Mouse (Mus musculus): ENCODE measurements around the gene Spag6l. TPM values are rescaled to one million over a fixed set of nuclear protein-coding genes. Genes with fewer than 3 reads are reported as not detected.
"Not testable (repeated sequence)": the region's sequence is repeated elsewhere in the genome, so short reads cannot be mapped to it uniquely, and the experiment has no call there.

Gene Spag6l
- 0.25 and 0.51 TPM in 2 replicates for polyA plus RNA-seq (2015; fragmentation: Nextera tagmentation; extraction: Ambion mirVana)

DNA sequence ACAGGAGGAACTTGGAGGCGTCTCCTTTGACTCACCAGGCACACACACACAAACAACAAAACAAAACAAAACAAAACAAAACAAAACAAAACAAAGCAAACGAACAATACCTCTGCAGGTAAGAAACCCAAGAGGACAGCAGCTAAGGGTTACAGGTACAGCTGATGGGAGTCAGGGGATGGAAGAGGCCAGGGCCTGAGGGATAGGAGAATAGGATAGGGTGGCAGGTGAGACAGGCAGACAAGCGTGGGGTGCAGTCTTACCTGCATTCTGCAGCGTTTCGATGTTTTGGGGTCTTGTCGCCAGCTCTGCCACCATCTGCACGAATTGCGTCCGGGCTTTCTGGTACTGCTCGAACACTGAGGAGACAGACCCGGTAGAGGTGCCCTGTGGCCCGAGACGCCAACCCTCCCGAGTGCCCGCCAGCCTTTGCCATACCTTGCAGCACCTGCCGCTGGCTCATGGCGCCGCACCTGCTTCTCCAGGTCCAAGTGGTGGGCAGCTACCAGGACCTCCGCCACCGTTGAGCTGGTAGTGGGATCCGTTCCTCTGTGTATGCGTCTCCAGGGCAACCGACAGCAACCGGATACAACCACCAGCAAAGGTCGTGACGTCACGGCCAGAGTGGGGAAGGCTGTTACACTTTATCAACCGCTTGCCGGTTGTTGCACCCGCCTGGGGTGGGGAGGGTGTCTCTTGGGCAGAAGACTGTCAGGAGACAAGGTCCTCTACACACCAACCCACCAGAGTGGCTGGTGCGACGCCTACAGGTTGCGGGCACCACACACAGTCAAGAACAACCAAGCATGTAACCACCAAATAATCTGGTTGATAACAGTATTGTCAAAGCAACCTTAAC, at the start of gene Spag6l:
Spag6l (minus strand) TSS at position 700 of the 859 bp plus-strand sequence.
- Histone ChIP-seq H3K9ac (0 out of 2 replicates have a peak within 1 kb of the TSS, but pooled peaks have one; percentile 1), H3K4me1 (replicated peaks) (peaks cover 8% of the 10 kb centered on the region; the same call in 1 of the 2 replicates), H3K27ac (no peak within 1 kb of the TSS), H3K27me3 (no peaks in the 10 kb centered on the region), H3K36me3 (no peaks in the 10 kb centered on the region), H3K4me2 (peak within 1 kb of the TSS; percentile 92), H3K9me3 (replicated peaks) (no peaks in the 10 kb centered on the region), H3K4me3 (peak within 1 kb of the TSS; percentile 51)
- ATAC-seq (replicated peaks; ENCODE audit: insufficient number of reproducible peaks, insufficient read depth, low FRiP score, low read depth): peak; percentile 64; the same call in 1 of the 2 replicates
- 7% methylated on average over 33 of the region's 33 CpGs for WGBS

DNA sequence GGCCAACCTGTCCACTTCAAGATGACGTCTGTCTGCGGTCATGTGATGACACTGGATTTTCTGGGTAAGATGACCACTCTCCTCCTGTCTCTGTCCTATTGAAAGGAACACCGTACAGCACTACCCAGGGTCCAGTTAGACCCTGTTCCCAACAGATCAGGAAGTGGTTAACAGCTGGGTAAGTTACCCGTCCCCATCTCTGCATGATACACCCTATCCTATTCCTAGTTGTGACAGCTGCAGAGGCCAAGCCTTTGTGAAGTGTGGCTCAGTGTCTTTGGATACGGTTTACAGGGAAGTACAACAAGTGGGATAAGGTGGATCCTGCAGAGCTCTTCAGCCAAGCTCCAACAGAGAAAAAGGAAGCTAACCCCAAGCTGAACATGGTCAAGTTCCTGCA, 49.8 kb upstream of the Spag6l start:
- no peak overlapping the region for H3K4me2 ChIP-seq

DNA sequence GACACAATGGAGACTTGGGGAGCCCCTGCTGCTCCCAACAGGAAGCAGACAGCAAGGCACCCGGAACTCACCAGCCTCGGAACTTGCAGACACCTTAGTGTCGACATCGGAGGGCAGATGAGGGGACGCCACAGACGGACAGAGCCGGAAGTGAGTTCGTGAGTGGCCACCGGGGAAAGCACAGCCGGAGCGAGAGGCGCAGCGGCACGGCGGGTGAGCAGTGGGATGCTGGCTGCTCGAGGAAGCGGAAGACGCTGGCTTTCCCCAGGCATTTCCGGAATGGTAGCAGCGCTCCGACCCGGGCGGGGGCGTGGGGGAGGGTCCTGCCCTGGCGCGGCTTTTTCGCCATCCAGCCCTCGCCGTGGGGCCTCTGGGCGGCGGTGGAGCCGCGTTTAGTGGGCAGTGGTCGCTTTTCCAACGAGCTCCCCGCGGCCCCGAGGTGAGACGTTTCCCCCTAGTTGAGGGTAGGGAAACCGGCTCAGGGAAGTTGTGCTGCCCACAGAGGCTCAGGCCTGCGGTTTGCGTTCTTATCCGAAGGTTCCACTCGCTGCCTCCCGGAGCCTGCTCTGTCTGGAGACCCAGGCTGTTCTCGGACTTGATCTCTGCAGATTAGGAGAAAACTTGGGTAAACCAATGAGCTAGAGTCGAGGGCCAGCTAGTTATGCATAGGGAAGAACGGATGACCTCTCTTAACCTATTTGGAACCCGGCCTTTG, 41.5 kb upstream of the Spag6l start, which contains the start of the genes Top3b and Vpreb1:
Top3b (plus strand) TSS at position 120 of the 715 bp plus-strand sequence.
Vpreb1 (minus strand) TSS at position 227 of the 715 bp plus-strand sequence.
- H3K9ac ChIP-seq: peak within 1 kb of the TSS; percentile 86
- peaks cover 6% of the 10 kb centered on the region for H3K36me3 ChIP-seq
- peak within 1 kb of the TSS; percentile 75 for H3K4me3 ChIP-seq
- H3K4me2 ChIP-seq: peak within 1 kb of the TSS; percentile 59
- peak; percentile 94 for ATAC-seq (replicated peaks; ENCODE audit: insufficient number of reproducible peaks, insufficient read depth, low FRiP score, low read depth)
- no peaks in the 10 kb centered on the region for H3K9me3 ChIP-seq (replicated peaks)
- no peaks in the 10 kb centered on the region for H3K27me3 ChIP-seq
- H3K27ac ChIP-seq: peak within 1 kb of the TSS; percentile 94
- peaks cover 18% of the 10 kb centered on the region for H3K4me1 ChIP-seq (replicated peaks)
- under 1% methylated on average over 49 of the region's 49 CpGs for WGBS

More for the DNA sequence above, 49.8 kb upstream of the Spag6l start:
- 84% methylated on average over 5 of the region's 5 CpGs for WGBS
- Histone ChIP-seq H3K9me3 (replicated peaks) (no peaks in the 10 kb centered on the region), H3K4me1 (replicated peaks) (no peaks in the 10 kb centered on the region), H3K27ac (no peak overlapping the region), H3K27me3 (no peaks in the 10 kb centered on the region), H3K36me3 (peaks cover 85% of the 10 kb centered on the region), H3K9ac (no peak overlapping the region), H3K4me3 (no peak overlapping the region)
- no peak for ATAC-seq (replicated peaks; ENCODE audit: insufficient number of reproducible peaks, insufficient read depth, low FRiP score, low read depth)

DNA sequence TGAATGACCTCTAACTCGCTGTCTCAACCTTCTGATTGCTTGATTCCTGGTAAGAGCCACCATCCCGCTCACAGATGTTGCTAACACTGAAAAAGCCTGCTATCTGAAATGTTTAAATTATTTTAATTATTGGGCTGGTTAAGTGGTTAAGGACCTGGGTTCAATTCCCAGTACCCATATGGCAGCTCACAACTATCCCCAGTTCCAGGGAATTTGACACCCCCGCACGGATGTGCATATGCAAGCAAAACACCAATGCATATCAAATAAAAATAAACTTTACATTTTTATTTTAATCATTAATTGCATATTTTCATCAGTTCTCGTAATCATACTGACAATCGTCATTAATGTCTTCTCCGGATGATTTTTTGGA, 41.0 kb upstream of the Spag6l start:
- no peak for ATAC-seq (replicated peaks; ENCODE audit: insufficient number of reproducible peaks, insufficient read depth, low FRiP score, low read depth)
- Histone ChIP-seq H3K36me3 (peaks cover 3% of the 10 kb centered on the region; the same call in 1 of the 2 replicates), H3K27ac (peak overlapping the region; percentile 94), H3K27me3 (no peaks in the 10 kb centered on the region), H3K9me3 (replicated peaks) (no peaks in the 10 kb centered on the region), H3K4me1 (replicated peaks) (peaks cover 18% of the 10 kb centered on the region), H3K4me3 (peak overlapping the region; percentile 75), H3K4me2 (peak overlapping the region; percentile 59), H3K9ac (peak overlapping the region; percentile 86)
- 39% methylated on average over 7 of the region's 7 CpGs for WGBS

DNA sequence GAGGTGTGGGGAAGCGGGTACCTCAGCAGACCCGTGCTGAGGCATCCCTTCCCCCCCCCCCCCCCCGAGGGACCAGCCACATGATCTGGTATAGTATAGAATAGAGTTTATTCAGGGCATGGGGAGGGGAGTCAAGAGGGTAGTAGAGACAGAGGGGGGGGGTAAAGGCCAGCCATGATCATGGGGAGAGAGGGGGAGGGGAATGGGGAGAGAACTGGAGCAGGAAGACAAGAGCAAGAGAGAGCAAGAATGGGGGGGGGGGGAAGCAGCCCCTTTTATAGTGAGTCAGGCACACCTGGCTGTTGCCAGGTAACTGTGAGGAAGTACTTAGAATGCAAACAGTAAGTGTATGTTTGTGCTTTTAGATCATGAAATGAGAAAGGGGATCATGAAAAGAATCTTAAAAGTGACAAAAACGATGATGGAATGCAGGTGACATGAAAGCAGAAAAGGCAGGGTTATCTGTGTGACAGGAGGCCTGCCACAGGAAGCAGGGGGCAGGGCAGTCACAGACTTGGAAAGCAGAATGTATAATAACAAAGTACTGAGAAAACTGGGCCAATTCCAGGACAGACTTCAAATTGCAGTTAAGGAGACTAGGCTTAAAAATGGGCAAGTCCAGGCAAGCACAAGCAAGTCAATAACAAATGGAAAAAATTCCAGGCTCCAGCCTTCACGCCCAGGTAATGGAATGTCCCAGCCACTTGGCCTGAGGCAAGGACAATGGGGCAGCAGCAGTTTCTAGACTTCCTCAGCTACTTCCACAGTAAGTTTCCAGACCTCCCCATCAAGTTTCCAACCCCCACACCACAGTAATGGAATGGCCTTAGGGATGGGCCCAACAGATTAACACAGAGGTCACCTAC, 36.7 kb upstream of the Spag6l start:
- no peak for ATAC-seq (replicated peaks; ENCODE audit: insufficient number of reproducible peaks, insufficient read depth, low FRiP score, low read depth)
- no peaks in the 10 kb centered on the region for H3K36me3 ChIP-seq
- H3K9me3 ChIP-seq (replicated peaks): no peaks in the 10 kb centered on the region
- H3K4me1 ChIP-seq (replicated peaks): peaks cover 7% of the 10 kb centered on the region
- H3K4me2 ChIP-seq: no peak overlapping the region
- peak overlapping the region; percentile 34 for H3K27ac ChIP-seq
- no peak overlapping the region for H3K9ac ChIP-seq
- H3K4me3 ChIP-seq: no peak overlapping the region
- 40% methylated on average over 4 of the region's 5 CpGs for WGBS
- H3K27me3 ChIP-seq: no peaks in the 10 kb centered on the region

DNA sequence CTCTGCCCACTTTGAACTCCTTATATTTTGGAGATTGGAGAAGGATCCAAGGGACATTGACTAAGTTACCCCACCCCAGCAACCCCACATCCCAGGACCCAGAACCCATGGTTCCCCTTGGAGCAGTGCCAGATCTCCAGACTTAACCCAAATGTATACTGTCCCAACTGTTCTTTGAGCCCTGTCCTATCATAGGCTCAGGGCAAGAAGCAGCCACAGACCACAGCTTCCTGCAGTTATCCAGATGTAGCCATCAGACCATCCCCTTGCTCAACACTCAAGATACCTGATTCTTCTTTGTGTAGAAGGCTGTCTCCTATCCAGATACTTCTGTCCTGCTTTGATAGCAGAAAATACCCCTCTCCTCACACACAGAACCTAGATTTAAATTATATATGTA, 36.0 kb upstream of the Spag6l start:
- H3K36me3 ChIP-seq: no peaks in the 10 kb centered on the region
- no peak overlapping the region for H3K27ac ChIP-seq
- ATAC-seq (replicated peaks; ENCODE audit: insufficient number of reproducible peaks, insufficient read depth, low FRiP score, low read depth): no peak
- no peak overlapping the region for H3K4me3 ChIP-seq
- H3K4me1 ChIP-seq (replicated peaks): peaks cover 5% of the 10 kb centered on the region
- H3K9ac ChIP-seq: no peak overlapping the region
- no peaks in the 10 kb centered on the region for H3K27me3 ChIP-seq
- no peaks in the 10 kb centered on the region for H3K9me3 ChIP-seq (replicated peaks)
- H3K4me2 ChIP-seq: no peak overlapping the region

DNA sequence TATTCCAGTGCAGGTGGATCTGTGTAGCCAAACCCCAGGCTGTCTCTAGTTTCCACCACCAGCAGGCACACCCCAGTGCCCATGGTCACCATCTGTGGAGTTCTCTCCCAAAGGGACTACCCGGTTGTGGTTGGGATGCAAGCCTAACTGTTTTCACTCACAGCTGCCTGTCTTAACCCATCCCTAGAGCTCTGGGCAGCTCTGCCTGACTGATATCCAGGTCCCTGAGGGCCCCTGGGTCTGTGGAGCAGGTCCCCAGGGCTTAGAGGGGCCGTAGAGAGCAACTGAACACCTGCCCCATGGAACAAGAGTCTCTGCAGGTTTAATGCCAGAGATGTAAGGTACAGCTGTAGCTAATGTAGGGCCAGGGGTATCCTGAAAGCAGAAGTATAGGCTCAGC, 34.7 kb upstream of the Spag6l start, which contains the start of gene Igll1:
Igll1 (minus strand) TSS at position 8 of the 400 bp plus-strand sequence.
- no peaks in the 10 kb centered on the region for H3K36me3 ChIP-seq
- peaks cover 3% of the 10 kb centered on the region; the same call in 1 of the 2 replicates for H3K4me1 ChIP-seq (replicated peaks)
- ATAC-seq (replicated peaks; ENCODE audit: insufficient number of reproducible peaks, insufficient read depth, low FRiP score, low read depth): no peak
- H3K27ac ChIP-seq: no peak within 1 kb of the TSS
- H3K9ac ChIP-seq: no peak within 1 kb of the TSS
- H3K4me3 ChIP-seq: no peak within 1 kb of the TSS
- H3K27me3 ChIP-seq: no peaks in the 10 kb centered on the region
- H3K4me2 ChIP-seq: no peak within 1 kb of the TSS
- H3K9me3 ChIP-seq (replicated peaks): no peaks in the 10 kb centered on the region
- WGBS: 57% methylated on average over 2 of the region's 2 CpGs

DNA sequence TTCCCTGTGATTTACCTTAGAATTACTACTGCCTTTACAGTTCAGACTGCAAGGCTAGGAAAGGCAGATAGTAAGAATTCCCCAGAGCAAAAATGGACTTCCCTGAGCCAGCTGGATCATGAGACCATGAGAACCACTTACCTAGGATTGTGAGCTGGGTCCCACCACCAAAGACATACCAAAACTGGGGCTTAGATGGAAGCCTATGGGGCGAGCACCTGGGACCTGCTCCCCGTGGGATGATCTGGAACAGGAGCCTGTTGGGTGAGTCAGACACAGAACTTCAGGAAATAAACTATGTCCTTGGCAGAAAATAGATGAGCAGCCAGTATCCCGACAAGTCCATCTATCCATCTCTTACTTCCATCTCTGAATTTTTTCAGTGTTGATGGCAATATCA, 33.0 kb upstream of the Spag6l start:
- H3K27ac ChIP-seq: no peak overlapping the region
- no peaks in the 10 kb centered on the region for H3K9me3 ChIP-seq (replicated peaks)
- no peak overlapping the region for H3K4me2 ChIP-seq
- no peak overlapping the region for H3K9ac ChIP-seq
- peaks cover 3% of the 10 kb centered on the region; the same call in 1 of the 2 replicates for H3K4me1 ChIP-seq (replicated peaks)
- H3K27me3 ChIP-seq: no peaks in the 10 kb centered on the region
- no peaks in the 10 kb centered on the region for H3K36me3 ChIP-seq
- no peak for ATAC-seq (replicated peaks; ENCODE audit: insufficient number of reproducible peaks, insufficient read depth, low FRiP score, low read depth)
- 63% methylated on average over 3 of the region's 3 CpGs for whole genome bisulfite sequencing
- no peak overlapping the region for H3K4me3 ChIP-seq

DNA sequence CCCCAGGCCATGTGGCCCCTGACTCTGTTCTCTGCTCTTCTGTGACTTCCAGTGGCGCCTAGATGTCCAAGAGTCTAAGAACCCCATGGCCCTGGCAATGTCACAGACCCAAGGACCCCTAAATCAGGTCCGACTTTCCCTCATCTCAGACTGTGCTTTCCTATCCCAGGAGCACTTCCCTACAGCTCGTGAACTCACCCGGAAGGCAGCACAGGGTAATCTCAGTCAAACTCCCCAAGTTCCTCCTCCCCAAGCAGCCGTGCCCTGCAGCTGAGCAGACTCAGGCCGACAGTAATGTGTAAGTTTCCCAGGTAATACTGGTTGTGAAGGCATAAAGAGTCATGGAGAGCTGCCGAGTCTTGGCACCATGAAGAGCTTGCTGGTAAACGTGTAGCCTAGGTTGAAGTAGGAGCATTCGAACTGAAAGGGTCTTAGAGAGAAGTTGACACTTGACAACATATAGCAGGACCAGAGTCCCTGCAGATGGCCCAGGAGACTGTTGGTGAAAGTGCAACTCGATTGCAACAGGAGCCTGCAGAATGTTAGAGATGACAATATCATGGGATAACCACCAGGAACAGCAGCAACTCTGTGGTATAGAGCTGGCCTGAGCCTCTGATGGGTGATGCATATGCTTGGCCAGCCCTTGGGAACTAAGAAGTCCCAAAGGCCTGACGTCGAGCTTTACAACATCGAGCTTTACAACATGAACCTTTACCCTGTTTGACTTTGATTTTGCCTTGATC, 27.6 kb upstream of the Spag6l start:
- no peaks in the 10 kb centered on the region for H3K36me3 ChIP-seq
- 66% methylated on average over 13 of the region's 13 CpGs for WGBS
- H3K27ac ChIP-seq: no peak overlapping the region
- H3K9me3 ChIP-seq (replicated peaks): no peaks in the 10 kb centered on the region
- H3K4me2 ChIP-seq: no peak overlapping the region
- no peak overlapping the region for H3K9ac ChIP-seq
- ATAC-seq (replicated peaks; ENCODE audit: insufficient number of reproducible peaks, insufficient read depth, low FRiP score, low read depth): no peak
- no peaks in the 10 kb centered on the region for H3K27me3 ChIP-seq
- H3K4me3 ChIP-seq: no peak overlapping the region
- H3K4me1 ChIP-seq (replicated peaks): no peaks in the 10 kb centered on the region

DNA sequence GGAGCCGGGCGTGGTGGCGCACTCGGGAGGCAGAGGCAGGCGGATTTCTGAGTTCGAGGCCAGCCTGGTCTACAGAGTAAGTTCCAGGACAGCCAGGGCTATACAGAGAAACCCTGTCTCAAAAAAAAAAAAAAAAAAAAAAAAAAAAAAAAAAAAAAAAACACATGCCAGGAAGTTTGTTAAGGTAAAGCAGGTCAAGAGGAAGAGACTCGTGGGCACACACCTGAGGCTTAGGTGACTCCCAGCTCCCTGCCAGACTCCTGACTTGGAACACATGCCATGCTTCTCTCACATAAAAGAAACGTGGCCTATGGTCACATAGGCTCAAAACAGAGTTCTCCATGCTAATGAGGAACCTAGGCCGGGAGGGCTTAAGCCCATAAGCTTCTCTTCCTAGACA, 26.8 kb upstream of the Spag6l start:
- ATAC-seq (replicated peaks; ENCODE audit: insufficient number of reproducible peaks, insufficient read depth, low FRiP score, low read depth); H3K9me3 ChIP-seq (replicated peaks); H3K4me1 ChIP-seq (replicated peaks); H3K4me2 ChIP-seq; H3K4me3 ChIP-seq; H3K27ac ChIP-seq; H3K27me3 ChIP-seq; H3K36me3 ChIP-seq; H3K9ac ChIP-seq: not testable (repeated sequence)
- 81% methylated on average over 9 of the region's 9 CpGs for WGBS

Data from heart, embryonic 15.5 days (tissue).